Mouse (Mus musculus) bone marrow, adult 2 months (tissue): ENCODE measurements around the gene Trpm5.
A peak's percentile ranks its signal among the peaks of the same experiment; 100 is the strongest.

ENCODE experiments used
- CTCF ChIP-seq: fragments of 200-500 bp; IDR thresholded peaks from 2 replicates; pipeline ENCODE4 v1.5.1; 2011; ENCODE audit warnings: low read length, control low read depth; ENCODE audit not compliant: control insufficient read depth, insufficient read depth
- POLR2A ChIP-seq: fragments of 200-500 bp; IDR thresholded peaks from 2 replicates; pipeline ENCODE4 v1.6.1; 2011; ENCODE audit warnings: low read depth, mild to moderate bottlenecking, control low read depth, low read length, borderline replicate concordance; ENCODE audit not compliant: control insufficient read depth

DNA sequence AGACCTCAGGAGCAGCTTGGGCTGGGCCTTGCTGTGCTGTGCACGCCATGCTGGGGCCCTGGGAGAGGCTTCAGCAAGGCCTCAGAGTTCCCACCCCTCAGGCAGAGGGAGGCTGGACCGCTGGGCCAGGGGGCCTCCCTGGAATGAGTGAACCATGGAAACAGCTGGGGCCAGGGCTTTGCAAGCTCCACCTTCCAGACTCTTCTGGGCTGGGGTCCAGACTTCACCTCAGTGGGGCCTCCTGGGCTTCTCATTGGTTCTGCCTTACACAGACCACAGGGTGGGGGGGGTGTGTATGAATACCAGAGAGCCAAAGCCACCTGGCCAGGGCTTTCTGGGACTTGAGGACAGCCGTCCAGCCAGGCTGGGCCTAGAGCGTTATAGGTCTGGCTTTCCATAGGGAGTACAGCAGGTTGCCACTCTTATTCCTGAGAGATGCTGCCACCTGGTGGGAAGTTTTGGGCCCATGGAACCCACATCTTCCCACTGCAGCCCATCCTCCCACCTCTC lies 7.3 kb downstream of the Trpm5 start:
- TF ChIP-seq CTCF (peak; percentile 41; the same call in 1 of the 2 replicates), POLR2A (no peak)
